Mouse (Mus musculus) spleen, postnatal 14 days (tissue): ENCODE measurements around the gene Tlk2.

ENCODE experiments used
- DNase-seq, 2 experiments: peaks; one replicate each; pipeline ENCODE4 v3.0.0; 2021 to 2022; ENCODE audit warnings: low spot score in 2 of 2

Tlk2 gene

DNA sequence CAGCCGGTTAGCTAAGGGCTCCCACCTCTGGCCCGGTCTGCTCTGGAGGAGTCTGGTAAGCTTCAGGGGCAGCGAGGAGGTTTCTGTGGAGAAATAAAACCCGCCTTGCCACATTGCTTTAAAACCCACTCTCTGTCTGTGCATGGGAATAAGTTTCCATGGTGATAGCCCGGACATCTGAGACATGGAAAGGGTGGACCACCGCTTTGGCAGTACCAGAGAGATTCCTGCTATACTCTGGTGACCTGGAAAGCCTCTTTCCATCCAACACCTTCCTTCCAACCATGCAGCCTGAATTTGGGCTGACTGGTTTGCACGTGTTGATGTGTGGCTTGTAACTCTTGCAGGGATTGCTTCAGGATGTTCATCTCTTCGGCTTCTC, 135.0 kb downstream of the Tlk2 start:
- no peak for DNase-seq

DNA sequence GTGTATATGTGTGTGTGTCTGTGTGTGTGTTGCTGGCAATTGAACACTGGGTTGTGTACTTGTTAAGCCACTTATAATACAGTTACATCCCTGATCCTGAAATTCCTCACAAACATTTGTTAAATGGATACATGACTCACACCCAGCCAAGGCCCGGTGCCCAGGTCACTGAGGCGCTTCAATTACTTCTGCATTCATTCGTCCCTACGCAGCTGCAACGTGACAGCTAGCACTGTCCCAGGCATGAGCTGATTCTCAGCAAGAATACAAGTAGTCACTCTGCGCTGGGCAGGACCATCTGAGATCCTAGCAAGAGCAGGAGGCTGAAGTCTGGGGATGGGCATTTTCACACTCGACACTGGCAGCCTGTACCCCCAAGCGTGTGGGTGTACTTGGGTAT, 136.7 kb downstream of the Tlk2 start:
- no peak for DNase-seq

DNA sequence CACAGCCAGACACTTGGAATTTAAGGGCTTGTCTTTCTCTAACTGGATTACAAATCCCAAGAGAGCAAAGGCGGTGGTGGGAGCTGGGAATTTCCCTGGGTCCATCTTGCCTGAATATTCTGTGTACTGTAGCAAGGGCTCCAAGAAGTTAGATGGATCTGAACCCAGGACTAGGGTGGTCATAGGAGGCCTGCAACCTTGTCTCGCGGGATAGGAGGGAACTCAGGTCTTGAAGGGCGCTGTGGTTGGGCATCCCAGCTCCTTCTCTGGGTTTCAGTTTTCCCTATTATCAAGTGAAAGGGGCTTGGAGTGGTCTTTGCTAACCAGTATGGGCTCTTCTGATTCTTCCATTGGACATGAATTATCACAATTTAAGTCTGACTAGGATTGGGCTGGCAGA, 137.5 kb downstream of the Tlk2 start:
- no peak for DNase-seq

DNA sequence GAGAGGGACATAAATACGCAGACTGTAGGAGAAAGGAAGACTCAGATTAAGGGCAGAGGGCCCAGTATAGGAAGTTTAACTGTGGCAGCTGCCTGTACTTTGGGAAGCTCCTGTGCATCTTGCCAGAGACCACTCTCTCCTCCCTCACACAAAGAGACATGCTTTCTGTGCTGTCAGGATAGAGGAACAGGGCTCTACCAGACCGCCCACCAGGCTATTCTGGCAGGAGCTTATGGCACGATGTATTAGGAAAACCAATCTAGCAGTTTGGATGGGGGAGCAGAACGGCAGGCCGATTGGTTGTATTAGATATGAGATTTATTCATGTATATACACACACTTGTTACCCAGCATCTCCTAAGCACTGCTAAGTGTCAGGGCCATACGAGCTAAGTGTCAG, 139.2 kb downstream of the Tlk2 start:
- no peak for DNase-seq

DNA sequence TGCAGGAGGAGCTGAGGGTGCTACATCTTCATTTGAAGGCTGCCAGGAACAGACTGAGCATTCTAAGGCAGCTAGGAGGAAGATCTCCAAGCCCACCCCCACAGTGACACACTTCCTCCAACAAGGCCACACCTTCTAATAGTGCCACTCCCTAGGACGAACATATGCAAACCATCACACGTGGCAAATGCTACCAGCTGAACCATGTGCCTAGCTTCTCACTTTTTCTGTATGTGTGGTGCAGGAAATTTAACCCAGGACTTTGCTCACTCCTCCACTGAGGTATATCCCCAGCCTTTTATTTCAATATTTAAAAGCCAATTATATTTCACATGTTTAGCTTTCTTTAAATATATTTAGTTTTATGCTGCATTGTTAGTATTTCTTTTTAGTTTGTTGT, 142.5 kb downstream of the Tlk2 start:
- DNase-seq = no peak

DNA sequence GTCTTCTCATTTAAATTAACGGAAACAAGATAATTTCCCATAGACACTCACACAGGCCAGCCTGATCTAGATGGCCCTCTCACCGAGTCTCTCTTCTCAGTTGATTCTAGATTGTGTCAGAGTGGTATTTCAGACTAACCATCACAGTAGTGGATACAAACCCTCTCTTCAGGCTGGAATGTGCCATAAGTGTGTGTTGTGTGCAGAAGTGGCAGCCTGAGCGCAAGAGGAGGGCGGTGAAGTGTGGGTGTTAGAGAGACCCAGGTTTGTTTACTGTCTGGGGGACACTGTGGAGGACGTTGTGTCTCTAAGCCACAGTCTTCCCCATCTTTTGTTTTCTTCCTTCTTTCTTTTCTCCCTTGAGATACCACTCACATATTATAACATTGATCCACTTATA, 144.9 kb downstream of the Tlk2 start:
- no peak for DNase-seq

DNA sequence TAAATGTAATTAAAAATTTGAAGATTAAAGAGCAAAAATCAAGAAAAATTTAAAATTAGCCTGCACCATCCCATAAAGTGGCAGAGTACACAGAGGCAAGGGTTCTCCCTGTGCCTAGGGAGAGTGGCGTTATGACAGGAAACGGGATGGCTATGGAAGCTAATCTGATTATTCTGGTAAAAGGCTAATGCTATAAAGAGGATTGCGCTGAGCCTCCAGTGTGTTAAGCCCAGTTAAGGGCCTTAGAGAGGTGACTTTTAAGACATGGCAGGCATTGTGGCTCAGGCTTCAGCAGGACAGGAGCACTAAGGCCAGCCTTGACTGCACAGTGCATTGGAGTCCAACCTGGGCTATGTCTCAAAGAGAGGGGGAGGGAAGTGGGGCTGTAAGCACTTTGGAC, 148.5 kb downstream of the Tlk2 start:
- no peak for DNase-seq

DNA sequence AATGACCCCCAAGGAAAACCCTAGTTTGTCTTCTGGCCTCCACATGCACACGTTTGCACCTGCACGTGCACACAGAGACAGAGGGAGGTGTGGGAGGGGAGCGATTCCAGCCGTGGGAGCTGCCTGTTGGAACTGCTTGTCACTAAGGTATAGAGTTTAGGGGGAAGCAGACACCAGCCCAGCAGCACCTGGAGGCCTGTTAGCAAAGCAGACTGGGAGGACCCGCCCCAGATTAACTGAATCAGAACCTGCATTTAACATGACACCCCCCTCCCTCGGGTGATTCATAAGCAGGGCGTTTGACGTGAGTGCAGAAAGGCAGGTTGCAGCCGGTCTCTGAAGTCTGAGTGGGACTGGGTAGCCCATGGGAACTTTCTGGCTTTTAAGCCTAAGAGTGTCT, 151.4 kb downstream of the Tlk2 start:
- DNase-seq = no peak

DNA sequence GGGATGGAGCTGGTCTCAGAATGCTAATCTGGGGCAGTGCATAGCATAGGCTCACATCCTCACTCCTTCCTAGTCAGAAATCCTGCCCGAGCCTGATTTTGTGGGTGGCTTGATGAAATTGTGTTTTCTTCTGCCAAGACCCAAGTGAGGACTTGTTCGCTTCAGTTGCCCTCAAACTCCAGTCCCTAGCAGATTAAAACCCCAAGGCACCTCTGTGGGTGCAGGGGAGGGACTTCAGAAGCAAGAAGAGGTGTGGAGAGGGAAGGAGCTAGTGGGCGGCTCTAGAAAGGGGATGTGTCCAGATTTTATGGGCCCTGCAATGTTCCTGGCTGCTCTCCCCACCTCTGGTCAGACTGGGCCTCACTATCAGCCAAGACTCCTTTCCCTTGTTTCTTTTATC, 152.5 kb downstream of the Tlk2 start:
- DNase-seq = no peak

DNA sequence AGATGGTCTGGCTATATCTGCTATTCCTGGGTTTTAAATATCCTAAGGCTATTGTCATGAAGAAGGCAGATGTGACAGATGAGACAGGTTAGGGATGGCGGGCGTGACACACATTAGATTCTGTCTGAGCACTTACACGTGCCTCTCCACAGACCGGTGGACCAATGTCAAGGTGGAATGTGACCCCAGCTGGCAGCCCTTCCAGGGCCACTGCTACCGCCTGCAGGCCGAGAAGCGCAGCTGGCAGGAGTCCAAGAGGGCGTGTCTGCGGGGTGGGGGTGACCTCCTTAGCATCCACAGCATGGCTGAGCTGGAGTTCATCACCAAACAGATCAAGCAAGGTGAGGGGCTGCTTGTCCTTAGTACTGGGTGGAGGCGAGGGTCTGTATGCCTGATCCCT, 153.1 kb downstream of the Tlk2 start:
- DNase-seq = no peak

DNA sequence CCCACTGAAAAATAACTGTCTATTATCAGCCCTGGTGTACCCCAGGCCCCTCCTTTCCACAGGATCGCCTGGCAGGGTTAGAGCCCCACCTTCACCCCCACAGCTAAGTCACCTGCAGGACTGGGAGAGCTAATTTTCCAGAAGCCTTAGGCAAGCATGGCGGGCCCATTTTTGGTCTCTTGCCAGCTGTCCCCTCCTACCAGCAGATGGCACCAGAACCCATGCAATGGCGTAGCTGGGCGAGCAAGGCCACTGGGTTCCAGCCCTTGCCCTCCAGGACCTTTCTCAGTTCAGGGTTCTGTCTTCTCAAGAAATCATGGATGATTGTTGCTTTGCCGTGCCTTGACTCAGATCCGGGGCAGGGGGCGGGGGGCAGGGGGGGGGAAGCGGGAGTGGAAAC, 153.9 kb downstream of the Tlk2 start:
- peak in 1 of 2 experiments; percentile 15 for DNase-seq
